Mouse (Mus musculus) heart, embryonic 11.5 days (tissue): ENCODE measurements at regions not wholly inside any gene's neighbourhood (a gene's known extent, or its start where the extent isn't known, plus 50 kb on each side); places are given as distances from the start of the nearest gene placed in this dataset.

Source experiments
- ATAC-seq: fragments of 200-750 bp; cut with Nextera tagmentation; replicated peaks from 2 replicates; pipeline ENCODE4 v1.8.0; 2017; ENCODE audit warnings: moderate library complexity; ENCODE audit not compliant: insufficient number of reproducible peaks, low FRiP score, low TSS enrichment
- H3K27ac ChIP-seq: fragments of 300-500 bp; sonication (generic); 2 replicates; pipeline ENCODE4 v1.5.1; 2014; ENCODE audit warnings: mild to moderate bottlenecking, low read depth, low read length
- H3K27me3 ChIP-seq: fragments of 300-500 bp; sonication (generic); 2 replicates; pipeline ENCODE4 v1.6.1; 2014; ENCODE audit warnings: mild to moderate bottlenecking, low read length, mixed read lengths; ENCODE audit not compliant: control insufficient read depth, insufficient read depth
- H3K36me3 ChIP-seq: fragments of 300-500 bp; sonication (generic); 2 replicates; pipeline ENCODE4 v1.6.1; 2014; ENCODE audit warnings: mild to moderate bottlenecking, low read length, moderate library complexity, mixed read lengths; ENCODE audit not compliant: control insufficient read depth, insufficient read depth
- H3K4me1 ChIP-seq: fragments of 300-500 bp; sonication (generic); 2 replicates; pipeline ENCODE4 v1.6.1; 2014; ENCODE audit warnings: low read length; ENCODE audit not compliant: control insufficient read depth, insufficient read depth
- H3K4me2 ChIP-seq: fragments of 300-500 bp; sonication (generic); 2 replicates; pipeline ENCODE4 v1.6.1; 2014; ENCODE audit warnings: mild to moderate bottlenecking, moderate library complexity
- H3K4me3 ChIP-seq: fragments of 300-500 bp; sonication (generic); 2 replicates; pipeline ENCODE4 v1.5.1; 2014; ENCODE audit warnings: low read depth, low read length
- H3K9ac ChIP-seq: fragments of 300-500 bp; sonication (generic); 2 replicates; pipeline ENCODE4 v1.6.1; 2014; ENCODE audit warnings: mild to moderate bottlenecking, low read depth, low read length, moderate library complexity
- H3K9me3 ChIP-seq: fragments of 300-500 bp; sonication (generic); replicated peaks from 2 replicates; pipeline ENCODE4 v1.6.1; 2016; ENCODE audit warnings: low read length; ENCODE audit not compliant: control insufficient read depth
- WGBS: fragments of 180-500 bp; shearing (Covaris S2); extraction: QIAGEN DNeasy Blood & Tissue Kit; methylation state at CpG from one replicate; pipeline ENCODE4 v1.1.7; 2014; ENCODE audit not compliant: insufficient replicate concordance; 5-methylcytosine and 5-hydroxymethylcytosine counted together

DNA sequence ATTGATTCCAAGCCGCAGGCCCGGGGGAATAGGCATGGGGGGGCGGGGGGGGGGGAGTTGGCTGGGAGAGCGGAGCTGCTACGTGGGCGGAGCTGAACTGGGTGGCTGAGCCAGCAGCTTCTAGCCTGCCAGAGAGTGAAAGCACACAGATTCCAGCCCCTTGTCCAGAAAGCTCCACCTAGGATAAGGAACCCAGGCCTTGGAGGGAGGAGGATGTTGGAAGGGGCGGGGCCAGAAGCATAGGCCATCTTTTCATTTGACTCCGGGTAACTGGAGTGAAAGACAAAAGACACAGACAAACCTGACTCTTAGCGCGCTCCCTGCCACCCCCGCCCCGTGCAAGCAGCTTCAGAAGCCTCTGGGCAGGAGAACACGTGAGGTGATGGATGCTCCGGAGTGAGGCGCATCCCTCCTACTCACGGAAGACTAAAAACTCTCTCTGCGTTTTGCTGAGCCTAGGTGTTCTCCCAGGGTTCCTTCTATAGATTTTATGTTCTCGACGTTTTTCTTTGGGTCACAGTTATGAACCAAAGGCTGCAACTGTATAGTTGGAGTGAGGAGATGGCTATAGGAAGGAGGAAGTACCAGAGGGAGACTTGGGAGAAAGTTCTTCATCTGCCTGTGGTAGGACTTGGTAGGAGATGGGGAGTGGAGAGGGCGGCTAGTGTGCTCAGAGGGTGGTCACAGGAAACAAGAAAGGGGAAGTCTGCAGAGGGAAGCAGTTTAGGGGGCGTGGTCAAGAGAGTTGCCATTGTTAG lies 84.8 kb upstream of the Mafb start:
- Histone ChIP-seq H3K27ac (peak overlapping the region; percentile 76), H3K36me3 (no peaks in the 10 kb centered on the region), H3K9ac (peak overlapping the region; percentile 66), H3K4me1 (peaks cover 7% of the 10 kb centered on the region), H3K4me2 (peak overlapping the region; percentile 76), H3K9me3 (no peaks in the 10 kb centered on the region), H3K27me3 (no peaks in the 10 kb centered on the region; the same call in 1 of the 2 replicates), H3K4me3 (peak overlapping the region; percentile 38)
- peak; percentile 85 for ATAC-seq
- WGBS = 1% methylated on average over 21 of the region's 21 CpGs

DNA sequence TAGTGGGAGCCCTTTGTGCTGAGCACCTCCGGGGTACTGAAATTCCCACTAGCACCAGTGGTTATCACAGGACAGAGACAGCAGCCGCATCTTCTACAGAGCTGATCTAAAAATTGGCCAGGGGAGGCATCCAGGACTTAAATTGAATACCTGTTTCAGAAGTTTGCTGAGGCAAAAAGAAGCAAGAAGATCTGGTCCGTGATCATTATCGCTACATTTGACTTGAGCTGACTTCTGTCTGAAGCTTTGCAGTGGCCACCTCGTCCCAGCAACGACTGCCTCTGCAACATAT lies 85.3 kb upstream of the Mafb start:
- no peaks in the 10 kb centered on the region for H3K36me3 ChIP-seq
- WGBS = 24% methylated on average over 6 of the region's 6 CpGs
- H3K9ac ChIP-seq = peak overlapping the region; percentile 66; the same call in 1 of the 2 replicates
- peak overlapping the region; percentile 38 for H3K4me3 ChIP-seq
- H3K4me1 ChIP-seq = peaks cover 7% of the 10 kb centered on the region
- H3K27ac ChIP-seq = peak overlapping the region; percentile 76
- peak overlapping the region; percentile 76 for H3K4me2 ChIP-seq
- ATAC-seq = no peak
- no peaks in the 10 kb centered on the region for H3K9me3 ChIP-seq
- no peaks in the 10 kb centered on the region; the same call in 1 of the 2 replicates for H3K27me3 ChIP-seq

DNA sequence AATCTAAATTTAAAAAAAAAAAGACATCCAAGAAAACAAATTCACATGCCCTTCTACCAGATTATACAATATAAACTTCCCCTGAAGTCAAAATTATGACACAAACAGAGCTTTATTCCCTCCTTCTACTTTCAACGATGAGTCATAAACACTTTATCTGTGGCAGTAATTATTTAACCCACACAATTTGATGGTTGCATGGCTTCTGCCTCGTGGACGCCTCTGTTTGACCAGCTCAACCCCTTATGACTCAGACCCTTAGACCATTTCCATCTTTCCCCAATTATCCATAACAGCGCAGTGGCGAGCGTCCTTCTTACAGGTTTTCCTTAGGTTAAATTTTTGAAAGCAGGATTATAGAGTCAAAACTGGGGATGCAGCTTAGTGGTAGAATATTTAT lies 85.9 kb upstream of the Mafb start:
- 85% methylated on average over 6 of the region's 6 CpGs for WGBS
- no peak for ATAC-seq
- Histone ChIP-seq H3K4me3 (no peak overlapping the region), H3K36me3 (no peaks in the 10 kb centered on the region), H3K27ac (no peak overlapping the region), H3K9ac (no peak overlapping the region), H3K9me3 (no peaks in the 10 kb centered on the region), H3K4me2 (no peak overlapping the region), H3K4me1 (peaks cover 7% of the 10 kb centered on the region), H3K27me3 (no peaks in the 10 kb centered on the region; the same call in 1 of the 2 replicates)

DNA sequence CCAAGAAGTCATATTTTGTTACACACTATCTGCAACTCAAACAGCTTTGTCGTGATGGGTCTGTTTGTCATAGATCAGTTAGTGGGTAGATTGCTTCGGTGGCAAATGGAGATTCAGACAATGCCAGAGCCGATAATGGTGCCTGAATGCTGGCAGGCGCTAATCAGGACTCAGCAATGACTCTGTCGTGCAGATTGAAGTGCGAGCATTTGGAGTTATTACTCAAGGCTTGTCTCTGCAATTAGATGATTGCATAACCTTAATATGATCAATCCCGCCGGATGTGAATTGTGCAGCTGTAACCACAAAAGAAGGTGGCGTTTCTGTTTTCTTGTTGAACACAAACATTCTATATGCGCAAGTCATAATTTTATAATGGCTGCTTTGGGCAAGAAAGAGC lies 88.8 kb upstream of the Mafb start:
- Histone ChIP-seq H3K36me3 (no peaks in the 10 kb centered on the region), H3K9me3 (no peaks in the 10 kb centered on the region), H3K4me2 (no peak overlapping the region), H3K27ac (no peak overlapping the region), H3K4me3 (no peak overlapping the region), H3K4me1 (peaks cover 7% of the 10 kb centered on the region), H3K9ac (no peak overlapping the region), H3K27me3 (no peaks in the 10 kb centered on the region; the same call in 1 of the 2 replicates)
- no peak for ATAC-seq
- 68% methylated on average over 10 of the region's 10 CpGs for WGBS

DNA sequence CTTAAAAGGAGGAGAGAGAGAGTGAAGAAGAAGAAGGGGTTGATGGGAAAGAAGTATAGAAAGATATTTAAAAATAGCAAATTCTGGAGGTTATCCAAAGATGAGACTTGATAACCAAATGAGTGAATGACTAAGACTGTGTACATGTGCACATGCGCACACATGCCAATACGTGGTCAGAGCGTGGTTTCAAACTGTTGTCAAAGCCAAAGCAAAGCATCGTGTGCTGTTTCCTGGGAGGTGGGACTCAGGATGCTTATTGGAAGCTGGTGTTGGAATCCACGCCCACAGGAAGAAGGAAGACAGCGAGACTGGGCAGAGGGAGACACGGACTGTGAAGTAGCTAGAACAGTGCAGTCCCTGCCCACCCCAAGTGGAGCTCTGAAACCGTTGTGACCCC lies 89.8 kb upstream of the Mafb start:
- 77% methylated on average over 8 of the region's 8 CpGs for WGBS
- Histone ChIP-seq H3K27me3 (no peaks in the 10 kb centered on the region; the same call in 1 of the 2 replicates), H3K4me2 (no peak overlapping the region), H3K4me3 (no peak overlapping the region), H3K4me1 (peaks cover 7% of the 10 kb centered on the region), H3K36me3 (no peaks in the 10 kb centered on the region), H3K9me3 (no peaks in the 10 kb centered on the region), H3K27ac (no peak overlapping the region), H3K9ac (no peak overlapping the region)
- ATAC-seq = no peak

DNA sequence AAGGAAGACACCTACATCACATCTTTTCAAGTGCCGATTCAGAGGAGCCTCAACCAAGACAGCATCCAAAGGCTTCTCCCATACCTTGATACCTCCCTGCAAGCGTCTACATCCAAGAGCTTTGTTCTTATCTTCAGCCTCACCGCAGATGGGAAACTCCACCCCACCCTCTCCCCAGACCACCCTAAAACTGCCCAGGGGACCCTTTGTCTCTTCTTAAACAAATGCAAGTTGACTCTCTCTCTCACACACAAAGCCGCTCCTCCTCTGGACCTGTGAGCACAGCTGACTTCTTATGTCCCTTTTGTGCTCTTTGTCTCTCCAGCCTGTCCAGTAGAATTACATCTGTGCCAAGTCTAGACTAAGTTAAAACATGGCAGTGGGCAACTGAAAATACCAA lies 104.7 kb upstream of the Mafb start:
- Histone ChIP-seq H3K4me3 (no peak overlapping the region), H3K4me2 (no peak overlapping the region), H3K27ac (no peak overlapping the region), H3K9ac (no peak overlapping the region), H3K27me3 (no peaks in the 10 kb centered on the region; the same call in 1 of the 2 replicates), H3K4me1 (0 out of 2 replicates have a peak, but pooled peaks cover 2% of the 10 kb centered on the region), H3K9me3 (no peaks in the 10 kb centered on the region), H3K36me3 (no peaks in the 10 kb centered on the region)
- 58% methylated on average over 4 of the region's 4 CpGs for WGBS
- ATAC-seq = no peak

DNA sequence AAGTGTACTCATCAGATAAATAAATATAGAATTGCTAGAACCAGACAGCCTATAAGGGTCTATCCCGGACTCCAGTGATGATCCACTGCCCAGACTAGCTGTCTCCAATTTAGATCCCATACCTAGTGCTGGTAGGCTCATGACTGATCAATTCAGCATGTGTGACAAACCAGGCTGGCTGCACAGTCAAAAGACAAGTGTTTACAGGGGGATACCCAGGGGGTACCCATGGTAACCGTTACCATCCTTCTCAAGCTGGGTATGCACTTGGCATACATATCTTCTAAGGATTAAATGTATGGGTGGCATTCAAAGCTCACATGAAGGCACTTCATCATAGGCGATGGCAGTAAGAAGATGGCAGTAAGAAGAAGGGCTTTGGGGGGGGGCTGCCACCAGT lies 109.3 kb upstream of the Mafb start:
- Histone ChIP-seq H3K4me2 (no peak overlapping the region), H3K36me3 (no peaks in the 10 kb centered on the region), H3K4me3 (no peak overlapping the region), H3K4me1 (0 out of 2 replicates have a peak, but pooled peaks cover 2% of the 10 kb centered on the region), H3K27ac (no peak overlapping the region), H3K9me3 (no peaks in the 10 kb centered on the region), H3K9ac (no peak overlapping the region), H3K27me3 (peaks cover 4% of the 10 kb centered on the region; the same call in 1 of the 2 replicates)
- no peak for ATAC-seq
- WGBS = 73% methylated on average over 3 of the region's 3 CpGs

DNA sequence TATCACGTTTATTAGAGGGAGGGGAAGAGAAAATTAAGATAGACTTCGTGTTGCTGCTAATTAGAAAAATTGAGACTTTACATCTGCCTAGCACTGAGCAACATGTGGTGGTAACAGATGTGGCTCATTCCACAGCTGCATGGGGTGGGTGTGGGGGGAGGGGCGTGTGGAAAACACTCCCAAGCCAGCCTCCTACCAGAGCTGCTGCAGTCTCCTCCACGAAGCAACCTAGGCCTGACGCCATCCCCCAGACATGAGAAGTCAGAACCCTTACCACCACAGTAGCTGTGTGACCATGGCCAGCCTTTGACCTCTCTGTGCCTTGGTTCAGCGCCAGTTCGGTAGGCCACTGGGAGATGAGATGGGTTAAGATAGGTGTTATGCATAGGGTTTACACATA lies 112.4 kb upstream of the Mafb start:
- Histone ChIP-seq H3K9ac (no peak overlapping the region), H3K4me3 (no peak overlapping the region), H3K4me1 (no peaks in the 10 kb centered on the region), H3K27ac (no peak overlapping the region), H3K27me3 (peaks cover 4% of the 10 kb centered on the region; the same call in 1 of the 2 replicates), H3K36me3 (no peaks in the 10 kb centered on the region), H3K9me3 (no peaks in the 10 kb centered on the region), H3K4me2 (no peak overlapping the region)
- no peak for ATAC-seq
- 49% methylated on average over 7 of the region's 7 CpGs for WGBS

DNA sequence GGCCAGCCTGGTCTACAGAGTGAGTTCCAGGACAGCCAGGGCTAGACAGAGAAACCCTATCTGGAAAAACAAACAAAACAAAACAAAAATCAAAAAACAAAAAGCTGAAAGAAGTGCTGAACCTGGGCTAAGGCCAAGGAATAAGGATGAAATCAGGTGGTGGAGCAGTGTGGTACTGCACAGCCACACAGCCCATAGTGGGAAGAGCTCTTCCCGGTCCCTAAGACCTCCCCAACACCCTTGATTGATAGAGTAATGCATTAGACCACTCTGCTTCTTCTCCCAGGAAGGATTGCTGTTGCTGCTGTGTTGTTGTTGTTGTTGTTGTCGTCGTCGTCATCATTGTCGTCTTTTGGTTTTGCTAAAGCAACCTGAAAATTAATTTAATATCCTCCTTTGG lies 118.2 kb upstream of the Mafb start:
- Histone ChIP-seq H3K36me3 (no peaks in the 10 kb centered on the region), H3K9me3 (no peaks in the 10 kb centered on the region), H3K4me2 (no peak overlapping the region), H3K27me3 (no peaks in the 10 kb centered on the region), H3K27ac (no peak overlapping the region), H3K4me1 (no peaks in the 10 kb centered on the region), H3K4me3 (no peak overlapping the region), H3K9ac (no peak overlapping the region)
- no peak for ATAC-seq
- 90% methylated on average over 5 of the region's 5 CpGs for WGBS
